Mouse (Mus musculus) hindlimb bud, embryonic 11.5 days (tissue): ENCODE results near the gene Kcne2.

Experiments
- DNase-seq: peaks from one replicate; pipeline ENCODE4 v3.0.0-alpha.2; 2012; ENCODE audit warnings: low read depth, low spot score; ENCODE audit errors: extremely low spot score

Kcne2 gene

GRCm38 (mm10) chr16:92292101-92292500 is at the start of gene Kcne2:
Kcne2 (plus strand) TSS chr16:92292389.
- DNase-seq, result no peak

DNA sequence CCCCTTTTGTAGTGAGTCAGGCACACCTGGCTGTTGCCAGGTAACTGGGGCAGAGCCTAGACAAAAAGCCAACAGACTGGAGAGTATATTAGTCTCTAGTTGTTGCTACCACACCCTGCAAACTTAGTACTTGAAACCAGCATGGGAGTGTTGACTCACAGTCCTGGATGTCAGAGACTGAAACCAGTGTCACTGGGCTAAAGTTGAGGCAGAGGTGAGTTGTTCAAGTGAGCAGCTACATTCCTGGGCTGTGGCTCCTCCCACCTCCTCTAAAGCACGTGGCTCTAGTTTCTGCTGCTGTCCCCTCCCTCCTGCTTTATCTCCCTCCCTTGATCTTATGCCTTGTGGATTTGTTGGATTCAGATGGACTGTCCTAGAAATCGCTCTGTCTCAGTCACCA is 46.3 kb upstream of the Kcne2 start:
- DNase-seq, result no peak

- DNase-seq, result no peak
Measured at GRCm38 (mm10) chr16:92246974-92247373, 45.2 kb upstream of the Kcne2 start.

DNA sequence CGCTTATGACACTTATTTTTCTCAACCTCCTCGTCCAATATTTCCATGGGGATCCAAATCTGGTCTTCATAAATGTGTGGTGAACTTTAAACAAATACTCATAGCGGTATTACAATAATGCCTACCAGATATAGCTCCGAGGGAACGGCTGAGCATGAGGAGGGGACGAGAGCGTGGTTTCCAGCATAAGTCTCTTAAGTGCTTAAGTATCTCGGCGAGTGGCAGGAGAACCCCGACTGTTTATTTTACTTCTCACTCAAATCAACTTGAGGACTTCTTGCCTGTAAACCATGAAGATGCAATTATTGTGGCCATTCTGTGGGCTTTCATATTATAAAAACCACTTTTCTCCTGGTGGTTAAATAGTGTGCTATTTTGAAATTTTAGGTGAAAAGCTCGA is 44.5 kb upstream of the Kcne2 start:
- no peak for DNase-seq

GRCm38 (mm10) chr16:92249681-92250080 is 42.5 kb upstream of the Kcne2 start:
- DNase-seq, result no peak

- no peak for DNase-seq
Measured at GRCm38 (mm10) chr16:92250452-92250851, 41.7 kb upstream of the Kcne2 start.

- DNase-seq, result no peak
Measured at GRCm38 (mm10) chr16:92254316-92254715, 37.9 kb upstream of the Kcne2 start.

- no peak for DNase-seq
Measured at GRCm38 (mm10) chr16:92267861-92268260, 24.3 kb upstream of the Kcne2 start.

GRCm38 (mm10) chr16:92274516-92274915 is 17.7 kb upstream of the Kcne2 start:
- DNase-seq, result no peak

DNA sequence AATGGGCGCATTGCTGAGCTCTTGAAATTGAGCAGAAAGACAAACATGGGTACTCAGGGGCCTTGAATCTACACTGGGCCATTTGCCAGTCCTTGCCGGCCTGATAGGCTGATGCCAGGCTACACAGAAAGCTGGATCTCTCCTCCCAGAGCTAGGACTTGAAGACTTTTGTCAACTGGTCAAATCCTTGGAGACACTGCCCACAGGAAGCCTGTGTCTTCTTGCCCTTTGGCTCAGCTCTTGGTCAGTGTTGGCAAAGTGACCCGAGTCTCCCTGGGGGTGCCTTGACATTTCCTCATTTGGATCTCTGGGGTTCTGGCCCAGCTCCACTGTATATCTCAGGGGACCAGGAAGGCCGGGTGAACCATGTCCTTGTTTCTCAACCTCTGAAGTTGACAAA is 16.7 kb upstream of the Kcne2 start:
- no peak for DNase-seq

GRCm38 (mm10) chr16:92282671-92283070 is 9.5 kb upstream of the Kcne2 start:
- DNase-seq, result no peak

GRCm38 (mm10) chr16:92285068-92285467 is 7.1 kb upstream of the Kcne2 start:
- no peak for DNase-seq

- DNase-seq, result peak; percentile 81
Measured at GRCm38 (mm10) chr16:92286609-92287008, 5.6 kb upstream of the Kcne2 start.

- no peak for DNase-seq
Measured at GRCm38 (mm10) chr16:92288778-92289177, 3.4 kb upstream of the Kcne2 start.

GRCm38 (mm10) chr16:92290045-92290444 is 2.1 kb upstream of the Kcne2 start:
- DNase-seq, result no peak

GRCm38 (mm10) chr16:92294267-92294970 is 2.2 kb downstream of the Kcne2 start:
- DNase-seq, result no peak

DNA sequence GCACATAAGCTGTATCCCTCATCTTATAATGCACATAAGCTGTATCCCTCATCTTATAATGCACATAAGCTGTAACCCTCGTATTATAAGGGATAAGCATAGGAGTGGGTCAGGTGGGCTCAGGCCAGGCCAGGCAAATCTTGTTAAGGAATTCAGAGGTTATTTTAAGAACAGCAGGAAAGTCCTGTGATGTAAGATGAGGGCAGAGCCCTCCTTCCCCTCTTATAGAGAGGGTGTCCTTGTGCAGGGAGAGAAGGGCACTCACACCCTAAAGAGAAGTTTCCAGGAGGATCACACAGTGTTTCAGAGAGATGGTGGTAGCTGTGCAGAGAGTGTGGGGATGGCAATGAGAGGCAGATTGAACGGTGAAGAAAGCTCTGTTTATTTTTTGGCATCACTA is 3.1 kb downstream of the Kcne2 start:
- DNase-seq, result no peak

DNA sequence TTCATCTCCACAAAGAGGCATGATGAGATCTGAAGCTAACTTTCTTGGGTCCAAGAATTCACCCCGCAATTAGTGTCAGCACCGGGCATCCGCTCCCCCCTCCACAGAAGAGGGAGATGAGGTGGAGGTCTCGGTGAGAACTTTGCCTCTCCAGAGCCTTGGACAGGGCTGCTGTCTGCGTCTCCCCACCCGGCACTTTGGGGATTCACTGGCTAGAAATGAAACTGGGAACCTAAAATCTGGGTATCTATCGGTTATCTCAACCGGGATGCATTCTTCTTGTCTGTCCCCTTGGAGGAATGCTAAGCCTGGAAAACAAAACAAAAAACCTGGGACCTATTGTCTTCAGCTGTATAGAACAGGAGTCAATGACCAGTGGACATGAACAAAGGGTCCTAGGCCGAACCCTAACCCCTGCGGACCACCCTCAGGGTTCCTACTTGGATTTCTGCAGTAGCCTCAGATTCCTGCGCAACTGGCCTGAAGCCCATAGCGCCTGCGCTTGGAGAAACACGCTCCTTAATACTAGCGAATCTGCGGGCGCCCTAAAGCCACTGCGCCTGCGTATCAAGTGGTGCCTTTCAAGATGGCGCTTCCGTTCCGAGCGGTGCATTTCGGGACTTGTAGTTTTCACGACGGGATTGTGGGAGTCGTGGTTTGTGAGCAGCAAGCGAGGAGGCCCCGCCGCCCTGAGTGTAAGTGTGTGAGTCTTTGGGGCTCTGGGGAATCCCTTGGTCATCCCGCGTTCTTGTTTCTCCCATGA is 8.6 kb downstream of the Kcne2 start, which contains the start of gene Smim11:
TSS of gene Smim11 (plus strand) at position 638 of the 763 bp plus-strand sequence.
- DNase-seq, result peak; percentile 96

- no peak for DNase-seq
Measured at GRCm38 (mm10) chr16:92301412-92301806, 9.2 kb downstream of the Kcne2 start.

- no peak for DNase-seq
Measured at GRCm38 (mm10) chr16:92301989-92302388, 9.8 kb downstream of the Kcne2 start.

DNA sequence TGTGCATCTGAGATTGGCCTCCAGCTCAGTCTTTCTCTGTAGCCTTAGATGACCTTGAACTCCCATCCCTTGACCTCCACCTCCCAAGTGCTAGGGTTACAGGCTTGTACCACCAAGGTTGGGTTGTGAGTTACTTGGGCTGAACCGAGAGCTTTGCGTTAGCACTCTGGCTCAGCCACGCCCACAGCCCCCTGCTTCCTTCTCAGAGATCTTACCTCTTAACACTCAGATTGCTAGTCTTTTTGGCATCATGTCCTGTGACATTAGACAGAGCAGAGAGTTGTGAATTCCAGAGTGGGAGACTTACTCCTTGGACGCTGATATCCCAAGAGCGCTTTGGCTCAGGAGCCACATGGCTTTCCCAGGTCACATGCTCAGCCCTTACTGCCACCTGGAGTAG is 10.3 kb downstream of the Kcne2 start:
- no peak for DNase-seq

DNA sequence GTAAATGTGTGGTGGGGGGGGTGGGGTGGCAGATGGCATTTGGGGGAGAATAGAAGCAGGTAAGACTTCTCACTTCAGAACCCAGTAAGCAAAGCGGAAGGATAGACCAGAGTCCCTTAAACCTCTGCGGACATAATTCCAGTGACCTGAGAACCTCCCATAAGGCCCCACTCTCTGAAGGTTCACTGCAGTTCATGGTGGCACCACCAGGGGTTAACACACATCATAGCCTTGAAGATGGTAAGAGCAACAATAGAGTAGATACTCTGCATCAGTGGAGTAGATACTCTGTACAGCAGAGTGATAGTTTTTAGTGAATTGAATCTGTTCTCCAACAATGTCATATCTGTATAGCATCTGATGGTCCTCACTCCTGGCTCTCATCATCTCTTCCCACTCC is 13.3 kb downstream of the Kcne2 start:
- DNase-seq, result no peak
